Mouse (Mus musculus): Measurements from ENCODE around the gene Mroh2a.

- TF ChIP-seq CTCF (IDR thresholded peaks at IDR 0.05; ENCODE audit: extremely low read depth, insufficient read depth, insufficient read length, insufficient replicate concordance), result no peak
- no peak for TF ChIP-seq POLR2A (IDR thresholded peaks at IDR 0.05; ENCODE audit: low read depth, low read length)
These were observed 12.0 kb downstream of the Mroh2a start for GRCm38 (mm10) chr1:88238771-88239170.
